Mouse (Mus musculus): ENCODE measurements around the gene Rbm8a2. TPM values are rescaled to one million over a fixed set of nuclear protein-coding genes. Genes with fewer than 3 reads are reported as not detected.

The Rbm8a2 gene
- total RNA-seq (2023), result not detected in 2 replicates

DNA sequence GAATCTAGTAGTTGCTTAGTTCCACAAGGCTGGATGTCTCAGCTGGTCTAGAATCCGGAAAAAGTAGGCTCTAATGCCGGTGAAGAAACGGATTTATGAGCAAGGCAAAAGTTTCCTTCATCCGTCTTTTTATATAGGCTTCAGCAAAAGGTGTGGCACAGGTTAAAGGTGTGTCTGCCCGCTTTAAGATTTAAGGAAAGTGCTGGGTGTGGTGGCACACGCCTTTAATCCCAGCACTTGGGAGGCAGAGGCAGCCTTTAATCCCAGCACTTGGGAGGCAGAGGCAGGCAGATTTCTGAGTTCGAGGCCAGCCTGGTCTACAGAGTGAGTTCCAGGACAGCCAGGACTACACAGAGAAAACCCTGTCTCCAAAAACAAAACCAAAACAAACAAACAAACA is at the start of gene Rbm8a2:
TSS of gene Rbm8a2 (minus strand) at position 101 of the 400 bp plus-strand sequence.

Other genes starting within 250 kb of the Rbm8a2 start
- gene Exo1, start 98.5 kb downstream of the Rbm8a2 start, total RNA-seq (2023), result 15.0 and 15.4 TPM in 2 replicates
- gene Gm38100, start 58.8 kb downstream of the Rbm8a2 start, total RNA-seq (2023), result not detected in 2 replicates

Data from neutrophil, adult 65 days (primary cell).